Mouse (Mus musculus): ENCODE measurements around the gene Selenof. TPM values are rescaled to one million over a fixed set of nuclear protein-coding genes. Genes with fewer than 3 reads are reported as not detected.

Selenof gene
- 785 TPM for polyA plus RNA-seq (2014; fragmentation: Illumina TruSeq; extraction: RNeasy Lipid Tissue Mini Kit (QIAGEN cat#74804); ENCODE audit: low read depth, low replicate concordance)

GRCm38 (mm10) chr3:144570047-144570815 is at the start of gene Selenof, which contains the start of gene Hs2st1:
TSS of gene Selenof (plus strand) at chr3:144570304.
TSS of gene Hs2st1 (minus strand) at chr3:144570181.

Other genes starting within 250 kb of the Selenof start
- gene Hs2st1, start 123 bp upstream of the Selenof start, polyA plus RNA-seq (2014; fragmentation: Illumina TruSeq; extraction: RNeasy Lipid Tissue Mini Kit (QIAGEN cat#74804); ENCODE audit: low read depth, low replicate concordance) = 8.1 TPM
- gene Sh3glb1, start 150.0 kb downstream of the Selenof start, polyA plus RNA-seq (2014; fragmentation: Illumina TruSeq; extraction: RNeasy Lipid Tissue Mini Kit (QIAGEN cat#74804); ENCODE audit: low read depth, low replicate concordance) = 98.6 TPM
- gene Clca3a1, start 190.7 kb downstream of the Selenof start, polyA plus RNA-seq (2014; fragmentation: Illumina TruSeq; extraction: RNeasy Lipid Tissue Mini Kit (QIAGEN cat#74804); ENCODE audit: low read depth, low replicate concordance) = 6.0 TPM
- not detected for gene Clca3a2, start 249.2 kb downstream of the Selenof start, polyA plus RNA-seq (2014; fragmentation: Illumina TruSeq; extraction: RNeasy Lipid Tissue Mini Kit (QIAGEN cat#74804); ENCODE audit: low read depth, low replicate concordance)

Measured in liver, adult 10 weeks (tissue).